Mouse (Mus musculus) hindbrain, embryonic 16.5 days (tissue): ENCODE measurements around the gene Fam172a. TPM values are rescaled to one million over a fixed set of nuclear protein-coding genes. Genes with fewer than 3 reads are reported as not detected.

Experiments used
- ATAC-seq: fragments of 200-750 bp; cut with Nextera tagmentation; 2 replicates; pipeline ENCODE4 v1.8.0; 2017; ENCODE audit warnings: moderate TSS enrichment, moderate library complexity
- H3K27ac ChIP-seq: fragments of 300-500 bp; sonication (generic); 2 replicates; pipeline ENCODE4 v1.5.1; 2014; ENCODE audit warnings: low read depth, mild to moderate bottlenecking, control low read depth, low read length, moderate library complexity
- H3K27me3 ChIP-seq: fragments of 300-500 bp; sonication (generic); replicated peaks from 2 replicates; pipeline ENCODE4 v1.6.1; 2014; ENCODE audit warnings: low read length; ENCODE audit not compliant: control insufficient read depth, insufficient read depth
- H3K36me3 ChIP-seq: fragments of 300-500 bp; sonication (generic); 2 replicates; pipeline ENCODE4 v1.6.1; 2014; ENCODE audit warnings: mild to moderate bottlenecking, low read length, moderate library complexity, mixed read lengths; ENCODE audit not compliant: control insufficient read depth, insufficient read depth
- H3K4me1 ChIP-seq: fragments of 300-500 bp; sonication (generic); 2 replicates; pipeline ENCODE4 v1.6.1; 2014; ENCODE audit warnings: low read depth, low read length; ENCODE audit not compliant: control insufficient read depth, insufficient read depth
- H3K4me2 ChIP-seq: fragments of 300-500 bp; sonication (generic); 2 replicates; pipeline ENCODE4 v1.6.1; 2014; ENCODE audit warnings: mild to moderate bottlenecking, low read length, control low read depth, moderate library complexity
- H3K4me3 ChIP-seq: fragments of 300-500 bp; sonication (generic); 2 replicates; pipeline ENCODE4 v1.5.1; 2014; ENCODE audit warnings: mild to moderate bottlenecking, low read length, control low read depth, moderate library complexity
- H3K9ac ChIP-seq: fragments of 300-500 bp; sonication (generic); 2 replicates; pipeline ENCODE4 v1.6.1; 2014; ENCODE audit warnings: low read depth, mild to moderate bottlenecking, control low read depth, low read length, moderate library complexity
- H3K9me3 ChIP-seq: fragments of 300-500 bp; sonication (generic); 2 replicates; pipeline ENCODE4 v1.6.1; 2014; ENCODE audit warnings: mild to moderate bottlenecking, low read length, moderate library complexity; ENCODE audit not compliant: control insufficient read depth
- whole genome bisulfite sequencing: fragments of 180-500 bp; shearing (Covaris S2); extraction: QIAGEN DNeasy Blood & Tissue Kit; methylation state at CpG from one replicate; pipeline ENCODE4 v1.1.7; 2014; 5-methylcytosine and 5-hydroxymethylcytosine counted together
- polyA plus RNA-seq: library from polyadenylated mRNA; unstranded; fragments of >200 nt; fragmentation: Nextera tagmentation; extraction: Ambion mirVana; gene quantifications from 2 replicates; pipeline ENCODE4 v1.2.1, GENCODE M21; 2015

Gene Fam172a
- polyA plus RNA-seq, 1 experiment from 2014 or later = 40.8 TPM

DNA sequence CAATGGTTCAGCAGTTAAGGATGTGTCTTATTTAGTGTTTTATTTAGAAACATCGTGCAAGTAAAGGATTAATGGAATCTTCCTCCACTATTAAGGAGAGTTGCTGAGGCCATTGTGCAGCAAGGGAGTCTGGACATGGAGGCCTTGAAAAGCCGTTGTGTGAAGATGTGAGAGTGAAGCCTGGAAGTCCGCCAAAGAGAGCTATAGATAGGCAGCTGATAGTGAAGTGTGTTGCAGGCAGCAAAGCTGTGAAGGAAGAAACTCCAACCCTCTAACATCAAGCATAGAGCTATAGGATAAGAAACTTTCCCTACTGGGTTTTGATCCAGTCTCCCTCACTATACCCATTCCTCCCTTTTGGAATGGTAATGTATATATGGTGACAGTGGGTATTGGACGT is 385.9 kb downstream of the Fam172a start:
- Histone ChIP-seq H3K36me3 (no peaks in the 10 kb centered on the region), H3K4me1 (no peaks in the 10 kb centered on the region), H3K4me2 (no peak overlapping the region), H3K27me3 (no peaks in the 10 kb centered on the region), H3K27ac (no peak overlapping the region), H3K4me3 (no peak overlapping the region), H3K9me3 (no peaks in the 10 kb centered on the region), H3K9ac (no peak overlapping the region)
- WGBS = 90% methylated on average over 4 of the region's 4 CpGs
- no peak for ATAC-seq

DNA sequence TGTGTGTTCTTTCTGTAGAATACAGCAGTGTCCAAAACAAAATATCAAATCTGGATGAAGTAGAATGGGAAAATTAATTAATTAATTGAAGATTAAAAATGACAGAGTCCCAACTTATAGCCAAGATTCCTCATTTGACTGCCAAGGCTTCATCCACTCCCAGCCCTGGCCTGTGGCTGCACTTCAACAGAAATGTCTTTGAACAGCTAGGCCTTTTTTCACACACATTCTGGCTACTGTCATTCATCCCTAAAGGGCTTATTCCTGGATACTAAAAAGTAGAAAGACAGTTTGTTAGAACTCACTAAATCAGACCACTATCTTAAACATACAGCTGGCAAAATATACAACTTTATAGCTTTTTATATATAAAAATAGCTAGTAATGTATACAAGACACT is 388.9 kb downstream of the Fam172a start:
- Histone ChIP-seq H3K9ac (no peak overlapping the region), H3K27ac (no peak overlapping the region), H3K4me1 (no peaks in the 10 kb centered on the region), H3K4me2 (no peak overlapping the region), H3K27me3 (no peaks in the 10 kb centered on the region), H3K4me3 (no peak overlapping the region), H3K36me3 (no peaks in the 10 kb centered on the region), H3K9me3 (no peaks in the 10 kb centered on the region)
- ATAC-seq = no peak

DNA sequence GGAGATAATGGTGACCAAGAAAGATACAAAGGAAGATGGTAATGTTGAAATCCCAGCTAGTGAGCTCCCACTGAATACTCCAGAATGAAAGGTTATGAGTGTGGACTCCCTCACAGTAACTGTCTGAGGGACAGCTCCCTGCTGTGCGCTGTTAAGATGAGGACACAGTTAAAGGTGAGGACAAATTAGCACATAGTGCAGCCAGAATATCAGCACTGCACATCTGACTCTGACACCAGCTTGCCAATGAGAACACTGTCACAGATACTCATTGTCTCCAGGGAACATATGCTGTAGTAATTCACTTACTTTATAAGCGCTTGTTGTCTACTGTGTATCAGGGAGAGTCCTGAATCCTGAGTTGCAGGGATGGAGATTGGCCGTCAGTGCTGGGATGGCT is 390.1 kb downstream of the Fam172a start:
- H3K4me1 ChIP-seq = no peaks in the 10 kb centered on the region
- no peak overlapping the region for H3K27ac ChIP-seq
- 60% methylated on average over 3 of the region's 3 CpGs for WGBS
- no peak overlapping the region for H3K4me2 ChIP-seq
- H3K4me3 ChIP-seq = no peak overlapping the region
- no peak overlapping the region for H3K9ac ChIP-seq
- no peaks in the 10 kb centered on the region for H3K9me3 ChIP-seq
- ATAC-seq = no peak; the same call in 1 of the 2 replicates
- H3K27me3 ChIP-seq = no peaks in the 10 kb centered on the region
- H3K36me3 ChIP-seq = no peaks in the 10 kb centered on the region

DNA sequence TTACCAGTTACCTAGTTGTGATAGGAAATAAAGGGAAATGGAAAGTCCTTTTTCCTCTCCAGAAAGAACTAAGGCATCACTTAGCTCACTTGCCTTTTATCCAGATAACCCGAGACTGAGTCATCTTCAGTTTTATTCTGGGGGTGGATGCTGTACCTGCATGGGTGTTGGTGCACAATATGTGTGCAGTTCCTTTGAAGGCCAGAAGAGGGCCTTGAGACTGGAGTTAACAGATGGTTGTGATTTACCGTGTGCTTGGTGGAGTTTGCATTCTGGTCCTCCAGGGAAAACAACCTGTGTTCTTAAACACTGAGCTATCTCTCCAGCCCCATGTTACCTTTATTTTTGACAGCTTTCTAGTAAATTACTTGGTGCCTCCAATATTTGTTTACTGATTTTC is 392.5 kb downstream of the Fam172a start:
- Histone ChIP-seq H3K4me3 (no peak overlapping the region), H3K9me3 (no peaks in the 10 kb centered on the region), H3K4me2 (no peak overlapping the region), H3K9ac (no peak overlapping the region), H3K36me3 (no peaks in the 10 kb centered on the region), H3K27me3 (no peaks in the 10 kb centered on the region), H3K27ac (no peak overlapping the region), H3K4me1 (no peaks in the 10 kb centered on the region)
- no peak for ATAC-seq
- 84% methylated on average over 2 of the region's 2 CpGs for WGBS

DNA sequence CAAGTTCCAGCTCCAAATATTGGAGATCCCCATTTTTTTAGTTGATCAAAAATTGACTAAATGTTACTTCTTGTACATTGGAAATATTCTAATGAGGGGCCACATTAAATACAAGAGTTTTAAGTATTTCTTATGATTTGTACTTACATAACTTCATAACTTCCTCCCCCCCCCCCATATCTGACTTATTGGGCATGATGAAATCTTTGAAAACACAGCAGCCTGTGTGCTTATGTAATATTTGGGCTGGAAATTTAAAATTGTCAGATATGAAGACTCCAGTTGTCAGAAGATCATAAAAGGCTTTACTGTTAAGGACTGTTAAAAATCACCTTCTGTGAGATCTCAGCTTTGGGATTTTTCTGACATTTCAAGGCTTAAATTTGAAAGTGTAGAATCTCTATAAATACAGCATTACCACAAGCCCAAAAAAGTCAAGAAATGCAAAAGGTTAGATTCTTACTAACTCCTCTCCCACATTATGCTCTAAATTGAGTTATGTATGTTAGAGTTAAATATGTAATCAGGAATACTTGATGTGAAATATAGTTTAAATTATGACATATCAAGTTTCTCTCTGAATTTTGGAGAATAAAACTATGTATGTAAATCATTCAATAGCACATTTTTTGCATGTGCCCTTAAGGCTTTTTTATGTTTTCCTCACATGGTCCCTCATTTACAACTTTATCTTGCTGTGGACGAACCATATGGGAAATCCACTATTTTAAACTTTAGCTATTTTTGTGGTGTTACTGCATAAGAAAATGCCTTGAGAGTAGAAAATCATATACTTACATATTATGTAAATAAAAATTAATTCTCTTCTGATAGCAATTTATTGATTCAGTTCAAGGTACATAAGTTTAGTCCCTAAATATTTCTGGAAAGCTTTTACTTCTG is 393.5 kb downstream of the Fam172a start:
- H3K27ac ChIP-seq = no peak overlapping the region
- no peaks in the 10 kb centered on the region for H3K27me3 ChIP-seq
- 87% methylated on average over 1 of the region's 1 CpGs for WGBS
- no peak for ATAC-seq
- no peaks in the 10 kb centered on the region for H3K9me3 ChIP-seq
- H3K36me3 ChIP-seq = no peaks in the 10 kb centered on the region
- H3K9ac ChIP-seq = no peak overlapping the region
- H3K4me2 ChIP-seq = no peak overlapping the region
- H3K4me1 ChIP-seq = peaks cover 2% of the 10 kb centered on the region; the same call in 1 of the 2 replicates
- no peak overlapping the region for H3K4me3 ChIP-seq

DNA sequence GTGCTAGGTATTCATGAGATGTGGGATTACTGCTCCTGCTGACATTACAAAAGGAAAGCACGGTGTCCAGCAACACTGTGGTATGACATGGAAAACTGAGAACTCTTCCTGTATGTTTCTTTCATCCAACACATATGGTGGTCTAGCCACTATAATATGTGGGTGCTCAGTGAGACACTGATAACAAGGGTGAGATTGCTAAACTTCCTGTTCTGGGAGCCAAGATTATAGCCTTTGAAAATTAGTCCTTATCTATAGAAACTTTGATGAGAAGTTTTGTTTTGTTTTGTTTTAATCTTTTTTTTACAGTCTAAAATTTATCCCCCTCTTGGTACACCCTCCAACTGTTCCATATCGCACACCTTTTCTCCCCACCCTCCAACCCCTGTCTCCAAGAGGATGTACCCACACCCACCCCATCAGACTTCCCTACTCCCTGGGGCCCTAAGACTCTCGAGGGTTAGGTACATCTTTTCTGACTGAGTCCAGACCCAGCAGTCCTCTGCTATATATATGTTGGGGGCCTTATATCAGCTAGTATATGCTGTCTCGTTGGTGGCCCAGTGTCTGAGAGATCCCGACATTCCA is 397.1 kb downstream of the Fam172a start:
- H3K4me3 ChIP-seq = no peak overlapping the region
- no peaks in the 10 kb centered on the region for H3K27me3 ChIP-seq
- ATAC-seq = no peak
- peaks cover 2% of the 10 kb centered on the region; the same call in 1 of the 2 replicates for H3K4me1 ChIP-seq
- no peak overlapping the region for H3K4me2 ChIP-seq
- H3K36me3 ChIP-seq = no peaks in the 10 kb centered on the region
- WGBS = 80% methylated on average over 5 of the region's 5 CpGs
- H3K27ac ChIP-seq = no peak overlapping the region
- H3K9ac ChIP-seq = no peak overlapping the region
- no peaks in the 10 kb centered on the region for H3K9me3 ChIP-seq

DNA sequence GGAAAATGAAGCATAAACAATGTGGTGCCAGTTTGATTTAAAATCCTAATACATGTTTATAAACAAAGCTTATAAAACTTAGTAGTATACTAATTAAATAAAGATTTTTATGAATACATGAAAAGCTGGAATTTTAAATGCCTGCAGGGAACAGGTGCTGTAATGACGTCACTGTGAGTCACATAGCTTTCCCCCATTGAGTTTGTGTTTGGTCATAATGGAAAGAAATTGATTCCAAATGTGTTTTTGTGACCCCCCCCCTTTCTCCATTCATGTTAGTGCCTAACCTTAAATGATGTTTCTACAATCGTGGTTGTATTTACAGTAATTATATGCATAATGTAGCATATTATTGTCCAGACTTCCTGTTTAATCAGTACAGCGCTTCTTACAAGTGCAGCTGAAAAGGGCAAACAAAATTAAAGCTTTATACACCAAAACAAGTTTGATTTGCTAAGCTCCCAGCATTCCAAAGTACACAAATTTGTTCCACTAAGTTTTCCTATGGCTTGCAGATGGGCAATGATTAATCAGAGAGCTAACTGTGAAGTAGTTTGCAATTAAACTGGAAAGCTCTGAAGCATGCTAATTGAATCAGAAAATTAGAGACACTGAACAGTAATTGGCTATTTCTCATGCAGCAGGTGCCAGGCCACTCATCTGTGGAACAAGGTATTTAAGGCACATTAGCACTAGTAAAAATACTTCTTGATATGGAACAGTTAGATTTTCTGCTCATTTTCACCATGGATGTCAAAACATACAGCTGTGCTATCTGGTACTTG is 398.1 kb downstream of the Fam172a start:
- H3K36me3 ChIP-seq = no peaks in the 10 kb centered on the region
- WGBS = 48% methylated on average over 3 of the region's 3 CpGs

DNA sequence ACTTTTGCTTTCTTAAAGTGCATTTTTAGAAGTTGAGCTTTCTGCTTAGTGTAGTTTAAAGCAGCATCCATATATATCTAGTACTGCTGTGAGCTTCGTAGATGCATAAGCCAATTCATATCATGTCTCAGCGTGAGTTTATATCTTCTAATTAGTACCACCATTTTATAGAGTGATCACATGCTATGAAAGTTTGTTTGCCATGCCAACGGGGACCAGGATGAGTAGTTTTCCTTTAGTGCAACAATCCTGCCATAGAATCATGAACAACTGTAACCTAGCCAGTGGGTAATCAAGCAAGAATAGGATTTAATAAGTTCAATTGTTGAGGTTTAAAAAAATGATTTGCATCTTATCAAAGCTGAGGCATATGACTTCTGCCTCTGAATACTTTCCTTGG is 398.8 kb downstream of the Fam172a start:
- Histone ChIP-seq H3K27me3 (no peaks in the 10 kb centered on the region), H3K4me3 (no peak overlapping the region), H3K36me3 (no peaks in the 10 kb centered on the region), H3K4me1 (peaks cover 2% of the 10 kb centered on the region; the same call in 1 of the 2 replicates), H3K9ac (no peak overlapping the region), H3K4me2 (no peak overlapping the region), H3K9me3 (no peaks in the 10 kb centered on the region), H3K27ac (no peak overlapping the region)
- WGBS = 67% methylated on average over 3 of the region's 3 CpGs
- peak; percentile 40; the same call in 1 of the 2 replicates for ATAC-seq

More for the DNA sequence above, 398.1 kb downstream of the Fam172a start:
- H3K4me3 ChIP-seq = no peak overlapping the region
- no peaks in the 10 kb centered on the region for H3K27me3 ChIP-seq
- no peak overlapping the region for H3K4me2 ChIP-seq
- H3K9me3 ChIP-seq = no peaks in the 10 kb centered on the region
- no peak overlapping the region for H3K27ac ChIP-seq
- H3K9ac ChIP-seq = no peak overlapping the region
- peaks cover 2% of the 10 kb centered on the region; the same call in 1 of the 2 replicates for H3K4me1 ChIP-seq
- peak; percentile 75 for ATAC-seq

DNA sequence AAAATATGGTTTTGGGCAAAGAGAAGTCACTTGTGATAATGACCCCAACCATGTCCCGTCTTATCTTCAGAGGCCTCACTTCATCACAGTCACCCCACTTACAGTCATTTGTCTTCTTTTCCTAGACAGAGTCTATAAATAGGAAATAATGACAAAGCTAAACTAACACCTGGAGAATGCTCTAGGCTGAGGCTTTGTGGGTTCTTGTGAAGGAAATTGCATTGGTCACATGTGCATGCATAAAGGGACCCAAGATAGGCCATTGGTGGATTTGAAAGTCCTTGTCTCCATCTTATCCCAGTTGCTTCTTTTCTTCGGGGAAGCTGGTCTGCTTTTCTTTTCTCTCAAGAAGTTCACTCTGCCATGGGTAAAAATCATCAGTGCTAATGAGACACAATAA is 400.5 kb downstream of the Fam172a start:
- ATAC-seq = no peak
- H3K27ac ChIP-seq = no peak overlapping the region
- H3K4me2 ChIP-seq = no peak overlapping the region
- no peak overlapping the region for H3K4me3 ChIP-seq
- no peak overlapping the region for H3K9ac ChIP-seq
- H3K4me1 ChIP-seq = peaks cover 2% of the 10 kb centered on the region; the same call in 1 of the 2 replicates
- H3K36me3 ChIP-seq = no peaks in the 10 kb centered on the region
- H3K27me3 ChIP-seq = no peaks in the 10 kb centered on the region
- H3K9me3 ChIP-seq = no peaks in the 10 kb centered on the region
- WGBS = 85% methylated on average over 2 of the region's 2 CpGs
